Mouse (Mus musculus) ES-Bruce4 (cell line): ENCODE results near the gene Casc3. TPM values are rescaled to one million over a fixed set of nuclear protein-coding genes. Genes with fewer than 3 reads are reported as not detected.

Source experiments
- H3K27ac ChIP-seq: 2 replicates; pipeline ENCODE4 v1.5.1; 2012; ENCODE audit warnings: low read length, inconsistent platforms; ENCODE audit not compliant: insufficient read depth
- H3K27me3 ChIP-seq: 2 replicates; pipeline ENCODE4 v1.6.1; 2012; ENCODE audit warnings: mild to moderate bottlenecking, low read length, inconsistent platforms; ENCODE audit not compliant: control insufficient read depth, poor library complexity, insufficient read depth, severe bottlenecking
- H3K36me3 ChIP-seq: 2 replicates; pipeline ENCODE4 v1.6.1; 2012; ENCODE audit warnings: inconsistent platforms, mild to moderate bottlenecking, low read length, moderate library complexity; ENCODE audit not compliant: control insufficient read depth, poor library complexity, insufficient read depth, severe bottlenecking
- H3K4me1 ChIP-seq: one replicate; pipeline ENCODE4 v1.8.1; 2011; ENCODE audit warnings: low read length; ENCODE audit not compliant: control insufficient read depth, insufficient read depth
- H3K4me3 ChIP-seq: 2 replicates; pipeline ENCODE4 v1.5.1; 2011; ENCODE audit warnings: low read depth, mild to moderate bottlenecking, low read length
- H3K9ac ChIP-seq: 2 replicates; pipeline ENCODE4 v1.6.1; 2012; ENCODE audit warnings: low read depth, mild to moderate bottlenecking, inconsistent platforms; ENCODE audit not compliant: poor library complexity, severe bottlenecking
- H3K9me3 ChIP-seq: replicated peaks from 2 replicates; pipeline ENCODE4 v1.6.1; 2012; ENCODE audit warnings: mild to moderate bottlenecking, low read length, inconsistent platforms; ENCODE audit not compliant: control insufficient read depth, poor library complexity, insufficient read depth, severe bottlenecking
- CTCF ChIP-seq: IDR thresholded peaks from one replicate; pipeline ENCODE4 v1.8.1; 2011; ENCODE audit warnings: low read depth, low read length
- EP300 ChIP-seq: IDR thresholded peaks from 2 replicates; pipeline ENCODE4 v1.6.1; 2011; ENCODE audit warnings: low read depth, low read length; ENCODE audit not compliant: insufficient read depth
- POLR2A ChIP-seq: IDR thresholded peaks from one replicate; pipeline ENCODE4 v1.8.1; 2011; ENCODE audit warnings: low read length; ENCODE audit not compliant: insufficient read depth
- polyA plus RNA-seq: library from polyadenylated mRNA; stranded (reverse); fragments of >200 nt; gene quantifications from 2 replicates; pipeline ENCODE4 v1.2.4, GENCODE M21; 2011; ENCODE audit warnings: low read depth; ENCODE audit not compliant: missing spikeins, insufficient read depth, insufficient read length

Gene Casc3
- polyA plus RNA-seq, 1 experiment = 55.0 TPM

DNA sequence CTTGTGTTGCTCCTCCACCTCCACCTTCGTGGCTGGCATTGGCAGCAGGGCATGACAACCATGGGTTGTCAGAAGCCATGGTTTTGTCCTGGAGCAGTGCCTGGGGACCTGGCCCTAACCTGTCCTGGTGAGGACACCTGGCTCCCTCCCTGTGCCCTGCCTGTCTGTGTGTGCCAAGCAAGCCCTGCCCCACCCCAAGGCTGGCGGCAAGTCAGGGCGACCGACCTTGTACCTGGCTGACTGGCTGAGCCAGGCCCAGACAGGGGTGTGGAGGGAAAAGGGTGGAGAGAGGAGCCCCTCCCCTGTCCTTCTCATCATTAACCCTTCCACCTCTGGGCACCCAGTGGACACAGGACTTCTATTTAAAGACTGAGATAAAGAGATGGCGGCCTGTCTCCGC lies 34.7 kb downstream of the Casc3 start:
- Histone ChIP-seq H3K27me3 (peaks cover 13% of the 10 kb centered on the region), H3K4me1 (no peaks in the 10 kb centered on the region), H3K9me3 (no peaks in the 10 kb centered on the region), H3K36me3 (no peaks in the 10 kb centered on the region), H3K4me3 (no peak overlapping the region), H3K9ac (no peak overlapping the region), H3K27ac (no peak overlapping the region)
- TF ChIP-seq POLR2A = no peak
- no peak for TF ChIP-seq EP300
- no peak for TF ChIP-seq CTCF

DNA sequence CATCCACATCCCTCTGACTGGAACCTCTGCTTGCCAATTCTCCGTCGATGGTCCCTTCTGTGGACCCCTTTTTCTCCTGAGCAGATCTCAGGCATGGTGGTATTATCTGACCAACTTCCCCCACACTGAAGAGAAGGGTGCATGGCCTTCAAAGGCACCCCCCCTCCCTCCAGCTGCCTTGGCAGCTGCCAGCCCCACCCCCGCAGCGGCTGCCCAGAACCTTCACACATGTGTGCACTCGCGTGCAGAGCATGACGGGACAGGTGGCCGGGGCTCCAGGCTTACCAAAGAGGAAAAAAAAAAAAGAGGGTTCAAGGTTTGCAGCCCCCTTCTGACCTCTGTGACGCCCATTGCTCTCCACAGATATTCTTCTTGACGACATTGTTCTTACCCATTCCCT lies 35.2 kb downstream of the Casc3 start:
- no peaks in the 10 kb centered on the region for H3K36me3 ChIP-seq
- no peak overlapping the region for H3K4me3 ChIP-seq
- H3K4me1 ChIP-seq = no peaks in the 10 kb centered on the region
- TF ChIP-seq POLR2A (no peak), CTCF (no peak), EP300 (no peak)
- H3K27me3 ChIP-seq = peaks cover 13% of the 10 kb centered on the region
- H3K9ac ChIP-seq = no peak overlapping the region
- H3K27ac ChIP-seq = no peak overlapping the region
- no peaks in the 10 kb centered on the region for H3K9me3 ChIP-seq

GRCm38 (mm10) chr11:98846016-98846415 lies 41.3 kb downstream of the Casc3 start:
- no peaks in the 10 kb centered on the region for H3K9me3 ChIP-seq
- no peaks in the 10 kb centered on the region for H3K36me3 ChIP-seq
- no peak overlapping the region for H3K27ac ChIP-seq
- H3K9ac ChIP-seq = no peak overlapping the region
- H3K4me1 ChIP-seq = peaks cover 3% of the 10 kb centered on the region
- TF ChIP-seq POLR2A = no peak
- TF ChIP-seq CTCF = no peak
- TF ChIP-seq EP300 = no peak
- H3K4me3 ChIP-seq = 0 out of 2 replicates have a peak overlapping the region, but pooled peaks have one; percentile 9
- no peaks in the 10 kb centered on the region for H3K27me3 ChIP-seq

DNA sequence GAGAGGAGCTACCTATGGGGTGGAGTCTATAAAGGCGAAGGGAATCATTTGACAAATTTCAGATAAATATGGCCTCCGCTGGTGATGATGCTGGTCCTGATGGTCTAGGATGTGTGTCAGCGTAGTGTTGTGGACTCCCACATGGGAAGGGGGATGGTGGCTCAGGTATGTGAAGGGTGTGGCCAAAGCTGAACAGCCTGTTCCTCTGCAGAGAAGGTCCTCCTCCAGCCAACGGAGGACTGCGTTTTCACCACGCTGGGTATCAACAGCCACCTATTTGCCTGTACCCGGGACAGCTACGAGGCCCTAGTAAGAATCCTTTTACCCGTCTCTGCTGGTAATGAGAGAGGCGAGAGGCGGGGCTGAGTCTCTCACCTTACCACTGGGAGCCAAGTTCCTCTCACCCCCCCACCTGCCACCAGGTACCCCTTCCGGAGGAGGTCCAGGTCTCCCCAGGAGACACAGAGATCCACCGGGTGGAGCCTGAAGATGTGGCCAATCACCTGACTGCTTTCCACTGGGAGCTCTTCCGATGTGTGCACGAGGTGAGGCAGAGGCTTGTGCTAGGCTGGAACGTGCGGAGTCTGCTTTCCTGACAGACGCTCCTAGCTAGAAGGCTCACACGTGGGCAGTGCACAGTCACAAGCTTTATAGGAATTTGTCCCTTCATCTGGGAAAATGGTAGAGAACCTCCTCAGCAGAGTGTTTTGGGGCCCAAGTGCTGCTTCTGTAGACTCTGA lies 42.3 kb downstream of the Casc3 start:
- TF ChIP-seq POLR2A = no peak
- no peak for TF ChIP-seq CTCF
- no peak for TF ChIP-seq EP300
- H3K27me3 ChIP-seq = no peaks in the 10 kb centered on the region
- H3K9ac ChIP-seq = no peak overlapping the region
- H3K4me3 ChIP-seq = peak overlapping the region; percentile 11; the same call in 1 of the 2 replicates
- no peaks in the 10 kb centered on the region for H3K9me3 ChIP-seq
- H3K27ac ChIP-seq = peak overlapping the region; percentile 7; the same call in 1 of the 2 replicates
- H3K4me1 ChIP-seq = peaks cover 3% of the 10 kb centered on the region
- H3K36me3 ChIP-seq = no peaks in the 10 kb centered on the region

DNA sequence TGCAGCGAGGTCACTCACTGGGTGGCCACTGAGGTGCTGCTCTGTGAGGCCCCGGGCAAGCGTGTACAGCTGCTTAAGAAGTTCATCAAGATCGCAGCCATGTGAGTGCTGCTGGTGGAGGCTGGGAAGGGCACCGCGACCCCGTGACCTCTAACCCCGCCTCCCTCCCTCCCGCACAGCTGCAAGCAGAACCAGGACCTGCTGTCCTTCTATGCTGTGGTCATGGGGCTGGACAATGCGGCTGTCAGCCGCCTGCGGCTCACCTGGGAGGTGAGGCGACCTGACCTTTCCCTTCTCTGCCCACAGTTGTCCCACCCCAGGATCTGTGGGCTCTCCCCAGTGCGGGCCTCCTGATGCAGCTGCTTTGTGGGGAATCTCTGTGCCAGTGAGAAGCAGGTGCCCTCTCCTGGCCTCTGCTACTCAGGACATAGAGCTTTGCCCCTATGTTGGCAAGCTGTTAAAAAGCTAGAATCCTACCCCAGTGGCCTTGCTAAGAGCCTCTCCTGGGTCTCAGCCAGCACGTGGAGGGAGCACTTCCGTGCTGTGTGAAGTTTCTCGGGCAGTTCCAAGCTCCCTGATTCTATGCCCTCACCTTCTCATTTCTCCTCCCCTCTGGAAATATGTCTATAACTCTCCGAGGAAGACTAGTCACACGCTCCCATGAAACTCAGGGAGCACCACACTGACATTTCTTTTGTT lies 44.6 kb downstream of the Casc3 start:
- Histone ChIP-seq H3K27ac (no peak overlapping the region), H3K36me3 (no peaks in the 10 kb centered on the region), H3K9ac (no peak overlapping the region), H3K4me3 (peak overlapping the region; percentile 20; the same call in 1 of the 2 replicates), H3K27me3 (no peaks in the 10 kb centered on the region), H3K4me1 (peaks cover 3% of the 10 kb centered on the region), H3K9me3 (no peaks in the 10 kb centered on the region)
- TF ChIP-seq POLR2A = no peak
- peak; percentile 46; the same call in 1 of the 2 replicates for TF ChIP-seq EP300
